Mouse (Mus musculus) lung, postnatal 36 days (tissue): ENCODE measurements around the gene Dscam.

ENCODE experiments used
- DNase-seq: peaks from one replicate; pipeline ENCODE4 v3.0.0; 2022; ENCODE audit warnings: mixed read lengths

The Dscam gene

GRCm38 (mm10) chr16:96756994-96757393 lies 413.6 kb downstream of the Dscam start:
- no peak for DNase-seq

GRCm38 (mm10) chr16:96754971-96755504 lies 415.5 kb downstream of the Dscam start:
- DNase-seq = no peak

DNA sequence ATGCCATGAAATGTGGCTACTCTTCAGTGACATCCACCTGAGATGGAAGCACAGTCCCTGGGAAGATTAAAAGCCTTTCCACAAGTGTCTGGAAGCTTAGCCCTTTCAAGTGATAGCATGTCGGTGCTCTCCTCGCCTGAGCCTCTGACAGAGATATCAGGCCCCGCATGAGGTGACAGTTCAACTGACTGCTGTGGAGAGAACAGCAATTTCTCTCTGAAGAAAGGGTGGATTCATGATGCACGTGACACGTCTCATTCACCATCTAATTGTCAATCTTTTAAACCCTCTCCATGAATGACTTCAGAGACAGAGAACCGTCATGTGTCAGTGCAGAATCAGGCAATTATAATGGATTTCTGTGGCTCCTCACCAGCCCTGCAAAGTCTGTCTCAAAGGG lies 416.2 kb downstream of the Dscam start:
- no peak for DNase-seq

DNA sequence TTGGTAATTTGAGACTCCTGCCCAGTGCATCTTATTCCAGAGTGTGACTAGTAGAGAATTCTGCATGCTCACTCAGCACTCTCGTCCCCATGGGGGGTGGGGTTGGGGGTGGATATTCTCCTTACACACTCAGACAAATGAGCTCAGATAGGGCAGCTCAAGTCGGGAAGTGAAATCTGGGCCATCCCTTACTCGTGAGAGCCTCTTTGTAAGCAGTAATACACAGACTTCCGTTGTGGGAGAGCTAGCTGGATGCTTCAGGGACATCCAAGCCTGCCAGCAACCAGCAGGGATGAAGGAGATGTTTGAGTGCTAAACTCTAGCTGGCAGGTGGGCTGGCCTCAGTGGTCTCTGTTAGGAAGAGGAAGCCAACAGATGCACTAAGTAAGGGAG lies 416.8 kb downstream of the Dscam start:
- no peak for DNase-seq

DNA sequence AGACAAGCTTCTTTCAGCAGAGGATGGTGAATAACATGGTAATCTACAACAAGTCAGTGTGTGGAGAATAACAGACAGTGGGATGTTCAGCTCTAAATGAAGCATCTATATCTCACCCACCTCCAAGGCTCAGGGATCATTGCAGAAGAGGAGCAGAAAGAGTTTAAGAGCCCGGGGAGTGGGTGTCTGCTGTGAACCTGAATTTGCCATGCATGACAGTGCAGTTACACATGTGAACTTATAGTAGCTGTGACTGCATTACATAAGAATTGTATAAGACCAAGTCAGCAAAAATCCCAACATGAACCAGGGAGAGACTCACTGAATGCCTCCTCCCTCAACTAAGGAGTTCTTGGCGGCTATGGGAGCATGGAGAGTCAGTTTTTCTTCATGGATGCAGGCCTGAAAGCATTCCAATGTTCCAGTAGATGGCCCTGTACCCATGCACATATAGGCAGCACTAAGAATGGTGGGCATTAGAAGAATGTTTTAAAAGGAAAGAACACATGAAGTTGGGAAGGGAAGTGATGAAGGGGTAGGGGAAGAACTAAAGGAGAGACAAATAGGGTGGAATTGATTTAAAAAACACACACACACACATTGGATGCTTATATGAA lies 417.3 kb downstream of the Dscam start:
- no peak for DNase-seq

GRCm38 (mm10) chr16:96742475-96743255 lies 427.9 kb downstream of the Dscam start:
- DNase-seq = no peak

GRCm38 (mm10) chr16:96741336-96741735 lies 429.2 kb downstream of the Dscam start:
- DNase-seq = no peak

GRCm38 (mm10) chr16:96740073-96741055 lies 430.2 kb downstream of the Dscam start:
- DNase-seq = no peak

GRCm38 (mm10) chr16:96736501-96736900 lies 434.1 kb downstream of the Dscam start:
- DNase-seq = no peak

GRCm38 (mm10) chr16:96730881-96731280 lies 439.7 kb downstream of the Dscam start:
- DNase-seq = no peak

GRCm38 (mm10) chr16:96727836-96728774 lies 442.4 kb downstream of the Dscam start:
- DNase-seq = no peak

GRCm38 (mm10) chr16:96725071-96725724 lies 445.4 kb downstream of the Dscam start:
- no peak for DNase-seq

- DNase-seq = no peak
Observed at GRCm38 (mm10) chr16:96724591-96724990, 446.0 kb downstream of the Dscam start.

- no peak for DNase-seq
Observed at GRCm38 (mm10) chr16:96724123-96724522, 446.4 kb downstream of the Dscam start.

DNA sequence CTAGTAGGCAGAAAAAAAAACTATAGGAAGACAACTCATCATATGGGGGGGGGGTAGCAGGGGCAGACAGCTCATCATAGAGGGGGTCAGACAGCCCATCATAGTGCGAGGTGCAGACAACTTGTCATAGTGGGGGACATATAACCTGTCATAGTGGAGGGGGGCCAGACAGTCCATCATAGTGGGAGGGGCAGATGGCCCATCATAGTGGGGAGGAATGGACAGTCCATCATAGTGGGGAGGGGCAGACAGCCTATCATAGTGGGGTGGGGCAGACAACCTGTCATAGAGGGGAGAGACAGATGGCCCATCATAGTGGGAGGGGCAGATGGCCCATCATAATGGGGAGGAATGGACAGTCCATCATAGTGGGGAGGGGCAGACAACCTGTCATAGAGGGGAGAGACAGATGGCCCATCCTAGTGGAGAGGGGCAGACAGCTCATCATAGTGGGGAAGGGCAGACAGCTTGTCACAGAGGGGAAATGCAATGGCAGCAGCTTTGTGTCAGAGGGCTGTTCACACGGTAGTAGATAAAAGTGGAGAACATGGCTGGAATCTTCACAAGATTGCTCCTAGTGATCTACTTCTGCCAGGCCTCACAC lies 447.4 kb downstream of the Dscam start:
- DNase-seq = no peak

GRCm38 (mm10) chr16:96722135-96722534 lies 448.4 kb downstream of the Dscam start:
- DNase-seq = no peak

DNA sequence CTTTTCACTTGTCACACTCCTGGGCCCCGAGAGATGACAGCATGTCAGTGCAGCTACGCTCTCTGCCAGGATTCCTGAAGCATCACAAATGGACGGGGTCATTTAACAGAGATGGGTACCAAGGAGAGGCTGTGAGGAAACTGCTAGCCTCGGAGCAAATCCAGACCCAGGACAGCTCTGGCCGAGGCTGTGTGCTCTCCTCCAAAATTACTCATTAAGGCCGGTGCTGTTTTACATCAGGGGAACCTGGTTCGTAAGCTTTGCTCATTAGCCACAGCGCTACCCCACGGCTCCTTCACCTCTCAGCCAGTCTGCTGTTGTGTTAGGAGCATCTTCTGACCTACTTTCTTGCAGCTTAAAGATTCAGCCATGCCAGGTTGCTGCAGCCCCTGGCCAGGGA lies 449.3 kb downstream of the Dscam start:
- DNase-seq = no peak

GRCm38 (mm10) chr16:96720666-96721065 lies 449.9 kb downstream of the Dscam start:
- DNase-seq = no peak

- no peak for DNase-seq
Observed at GRCm38 (mm10) chr16:96718221-96718620, 452.3 kb downstream of the Dscam start.

DNA sequence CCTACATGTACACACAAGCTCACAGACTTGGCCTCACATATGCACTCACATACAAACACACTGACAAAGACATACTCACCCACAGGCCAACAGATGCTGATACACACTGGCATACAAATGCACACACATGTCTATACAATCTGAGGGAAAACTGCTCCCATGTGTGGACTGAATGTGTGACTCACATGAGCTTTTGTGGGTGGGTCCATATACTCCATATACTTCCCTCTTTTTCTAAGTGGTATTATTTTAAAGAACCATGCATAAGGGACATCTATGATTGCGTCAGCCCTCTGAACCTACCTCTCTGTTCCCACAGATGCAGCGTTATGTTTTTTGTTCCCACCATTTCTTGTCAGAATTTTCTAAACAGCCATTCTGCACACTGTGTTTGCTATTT lies 453.9 kb downstream of the Dscam start:
- DNase-seq = no peak

DNA sequence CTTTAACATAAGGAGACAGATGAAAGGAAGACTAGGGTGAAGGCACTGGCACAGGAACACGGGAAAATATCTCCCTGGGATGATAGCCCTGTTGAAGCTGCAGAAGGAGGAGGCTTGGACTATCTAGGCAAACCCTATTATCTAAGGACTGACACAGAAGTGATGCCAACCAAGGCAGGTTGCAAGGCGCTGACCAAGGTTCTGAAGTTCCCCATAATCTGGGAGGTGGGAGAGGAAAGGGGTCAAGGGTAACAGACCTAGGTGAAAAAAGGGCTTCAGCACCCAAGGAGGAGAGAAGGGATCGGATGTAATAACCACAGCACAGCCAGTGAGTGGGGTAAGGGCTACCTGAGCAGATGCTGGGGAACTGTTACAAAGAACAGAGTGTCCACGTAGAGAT lies 458.6 kb downstream of the Dscam start:
- no peak for DNase-seq
